Mouse (Mus musculus) heart, postnatal 10 days (tissue): ENCODE measurements around the gene Gif. TPM values are rescaled to one million over a fixed set of nuclear protein-coding genes. Genes with fewer than 3 reads are reported as not detected.

Source experiments
- DNase-seq, 2 experiments: peaks; one replicate each; pipeline ENCODE4 v3.0.0; 2021
- intact Hi-C: fragments of 180-260 bp; cut with DNase I; formaldehyde crosslinking; loops from one replicate; pipeline ENCODE4 v1.15.1; 2025
- total RNA-seq, 2 experiments: library from RNA; stranded (reverse); gene quantifications; 2 replicates each; pipeline ENCODE4 v1.2.3; 2021

Gene Gif
- total RNA-seq, result not detected

GRCm38 (mm10) chr19:11747298-11747697 is at the start of gene Gif:
TSS of gene Gif (plus strand) at chr19:11747554.
- intact Hi-C loops, result no loop called here
- no peak for DNase-seq

GRCm38 (mm10) chr19:11698342-11698741 is 49.0 kb upstream of the Gif start:
- DNase-seq, result no peak
- intact Hi-C loops, result no loop called here

GRCm38 (mm10) chr19:11712451-11712850 is 34.9 kb upstream of the Gif start:
- intact Hi-C loops, result no loop called here
- no peak for DNase-seq

DNA sequence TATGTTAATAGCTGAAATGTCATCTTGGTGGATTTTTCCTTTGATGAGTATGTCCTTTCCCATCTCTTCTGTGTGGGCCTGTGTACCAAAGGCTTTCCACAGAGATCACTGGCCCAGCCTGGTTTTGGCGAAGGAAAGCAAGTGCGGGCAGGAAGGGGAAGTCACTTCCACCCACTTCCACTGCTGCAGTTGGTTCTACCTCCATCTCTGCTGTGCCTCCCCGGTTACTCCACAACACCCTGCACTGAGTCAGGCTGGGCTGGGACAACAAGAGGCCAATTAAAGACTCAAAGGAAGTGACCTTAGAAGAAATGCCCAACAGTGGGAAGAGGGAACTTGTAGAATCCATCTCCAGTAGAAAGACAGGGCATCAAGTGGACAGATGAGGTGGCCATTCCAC is 27.3 kb upstream of the Gif start:
- intact Hi-C loops, result no loop called here
- no peak for DNase-seq

- intact Hi-C loops, result no loop called here
- DNase-seq, result no peak
These were observed 23.5 kb upstream of the Gif start for GRCm38 (mm10) chr19:11723870-11724269.

DNA sequence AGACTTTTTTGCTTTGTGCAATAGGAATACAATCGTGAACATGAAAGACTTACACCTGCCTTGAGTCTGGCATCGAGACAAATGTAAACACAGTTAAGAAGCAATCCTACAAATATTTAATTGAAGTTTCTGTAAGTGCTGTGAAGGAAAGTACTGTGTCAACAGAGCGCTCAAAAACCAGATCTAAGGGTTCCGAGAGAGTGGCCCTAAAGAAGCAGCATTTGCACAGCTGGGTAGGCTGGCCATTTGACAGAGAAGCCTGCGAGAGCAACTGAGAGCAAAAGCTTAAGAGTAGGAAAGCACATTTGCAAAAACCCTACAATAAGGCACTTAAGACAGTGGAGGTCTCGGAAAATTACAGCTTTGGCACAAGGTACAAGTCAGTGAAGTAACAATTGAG is 23.1 kb upstream of the Gif start:
- no peak for DNase-seq
- intact Hi-C loops, result no loop called here

- no peak for DNase-seq
- intact Hi-C loops, result no loop called here
These were observed 21.4 kb upstream of the Gif start for GRCm38 (mm10) chr19:11725915-11726314.

DNA sequence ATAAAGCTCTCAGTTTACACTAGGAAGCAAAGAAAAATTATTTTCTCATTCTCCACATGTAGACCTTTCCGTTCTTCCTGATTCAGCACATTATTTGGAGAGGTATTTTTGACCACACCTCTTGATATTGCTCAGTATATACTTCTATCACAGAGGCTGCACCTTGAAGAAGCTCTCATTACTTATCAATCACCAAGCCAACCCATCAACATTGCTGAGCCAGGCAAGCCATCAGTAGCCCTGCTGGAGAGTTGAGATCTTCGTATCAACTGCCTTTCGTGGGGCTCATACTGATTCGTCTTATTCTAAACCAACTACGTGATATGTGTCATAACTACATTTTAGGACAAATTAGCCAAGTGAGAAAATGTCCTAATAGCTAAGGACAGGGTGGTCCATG is 20.1 kb upstream of the Gif start:
- DNase-seq, result no peak
- intact Hi-C loops, result no loop called here

GRCm38 (mm10) chr19:11730278-11730677 is 17.1 kb upstream of the Gif start:
- no peak for DNase-seq
- intact Hi-C loops, result no loop called here

DNA sequence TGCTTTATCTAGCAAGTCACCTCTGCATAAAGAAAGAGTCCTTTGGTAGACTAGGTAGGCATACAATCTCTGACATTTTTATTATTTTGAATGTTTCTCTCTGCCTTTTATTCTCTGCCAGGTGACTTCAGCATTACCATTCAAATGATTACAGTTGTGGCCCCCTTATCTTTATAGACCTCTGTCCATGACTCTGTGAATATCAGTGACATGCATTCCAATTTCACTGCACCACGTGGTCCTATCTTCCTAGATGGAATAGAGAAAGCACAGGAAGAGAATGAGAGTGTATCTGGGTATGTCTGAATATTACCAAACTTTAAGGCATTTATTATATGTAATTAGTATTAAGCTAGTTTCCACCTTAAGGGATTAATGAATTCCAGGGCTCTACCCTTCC is 10.9 kb upstream of the Gif start:
- no peak for DNase-seq
- intact Hi-C loops, result no loop called here

DNA sequence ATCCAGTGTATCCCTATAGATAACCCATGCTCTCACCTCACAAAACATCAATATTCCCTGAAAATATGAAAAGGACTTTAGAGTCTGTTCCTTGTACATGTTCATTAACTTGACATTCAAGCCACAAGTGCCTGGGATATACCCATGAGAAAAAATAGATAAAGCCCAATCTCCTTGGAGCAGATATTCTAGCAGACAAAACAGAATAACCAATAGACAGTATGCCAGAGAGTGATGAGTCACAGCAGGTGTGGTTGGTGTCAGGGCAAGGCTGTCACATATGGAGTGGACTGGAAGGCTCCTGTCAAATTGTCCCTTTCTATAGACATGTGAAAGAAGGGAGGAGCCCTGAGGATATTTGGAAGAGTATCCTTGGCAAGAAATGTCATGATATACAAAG is 1.7 kb upstream of the Gif start:
- intact Hi-C loops, result no loop called here
- no peak for DNase-seq

- intact Hi-C loops, result loop anchor here (10.0 kb wide), 1 partner anchor 410 kb away; no protein-coding TSS in a partner anchor
These were observed 17.7 kb downstream of the Gif start for GRCm38 (mm10) chr19:11765059-11765458.

DNA sequence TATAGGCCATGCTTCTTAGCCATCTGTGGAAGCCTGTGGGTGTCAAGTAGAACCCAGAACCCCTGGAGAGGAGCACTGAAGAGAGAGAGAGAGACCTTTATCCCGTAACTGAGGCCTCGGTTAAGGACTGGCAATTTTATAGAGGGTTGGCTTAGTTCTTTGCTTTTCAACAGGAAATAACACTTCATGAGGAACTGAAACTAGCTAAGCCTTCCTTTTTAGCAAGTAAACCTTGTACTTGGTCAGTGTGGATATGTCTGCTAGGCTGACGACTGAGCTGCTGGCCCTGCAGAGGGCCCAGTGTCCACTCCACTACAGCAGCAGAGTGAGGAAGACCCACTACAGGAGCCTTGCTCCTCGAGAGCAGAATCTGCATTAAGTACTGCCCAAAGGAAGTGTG is 19.1 kb downstream of the Gif start:
- no peak for DNase-seq
- intact Hi-C loops, result loop anchor here (10.0 kb wide), 1 partner anchor 412 kb away; no protein-coding TSS in a partner anchor

More at GRCm38 (mm10) chr19:11765059-11765458, 17.7 kb downstream of the Gif start:
- DNase-seq, result no peak

GRCm38 (mm10) chr19:11768163-11768562 is 20.8 kb downstream of the Gif start:
- intact Hi-C loops, result loop anchor here (1.0 to 10.0 kb wide), 2 partner anchors 156 to 413 kb away; no protein-coding TSS in a partner anchor

GRCm38 (mm10) chr19:11769257-11769920 is 22.0 kb downstream of the Gif start:
- intact Hi-C loops, result loop anchor here (10.0 kb wide), 1 partner anchor 415 kb away; no protein-coding TSS in a partner anchor
- DNase-seq, result no peak

More at GRCm38 (mm10) chr19:11768163-11768562, 20.8 kb downstream of the Gif start:
- DNase-seq, result peak in 1 of 2 experiments; percentile 16

- peak; percentile 92 to 94 for DNase-seq
- intact Hi-C loops, result no loop called here
These were observed 23.0 kb downstream of the Gif start, which contains the start of gene Mrpl16 for GRCm38 (mm10) chr19:11770205-11770892. TSS of gene Mrpl16 (plus strand) at chr19:11770391.

- intact Hi-C loops, result loop anchor here (1.0 to 2.0 kb wide), 2 partner anchors 43 to 235 kb away; no protein-coding TSS in a partner anchor
- DNase-seq, result peak; percentile 61 to 83
These were observed 30.0 kb downstream of the Gif start for GRCm38 (mm10) chr19:11777191-11777865.

GRCm38 (mm10) chr19:11785409-11786154 is 38.2 kb downstream of the Gif start:
- intact Hi-C loops, result no loop called here
- DNase-seq, result no peak

GRCm38 (mm10) chr19:11787826-11788225 is 40.5 kb downstream of the Gif start:
- DNase-seq, result no peak
- intact Hi-C loops, result no loop called here

DNA sequence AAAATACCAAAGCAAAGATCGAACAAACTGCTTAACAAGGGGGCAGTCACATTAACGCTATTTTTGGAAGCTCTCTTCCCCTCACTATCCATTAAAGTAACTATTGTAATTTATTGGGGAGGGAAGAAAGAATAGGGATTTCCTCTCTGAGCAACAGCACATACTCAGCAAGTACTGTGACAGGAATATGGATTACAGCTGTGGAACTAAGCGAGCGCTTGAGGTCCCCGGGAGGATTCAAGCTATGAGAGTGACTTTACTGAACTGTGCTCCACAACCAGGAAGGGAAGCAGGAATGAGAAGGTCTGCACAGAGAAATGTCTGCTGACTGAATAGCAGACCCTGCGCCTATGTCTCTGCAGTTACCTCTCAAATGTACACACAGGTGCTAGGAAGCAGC is 41.5 kb downstream of the Gif start:
- intact Hi-C loops, result no loop called here
- no peak for DNase-seq

DNA sequence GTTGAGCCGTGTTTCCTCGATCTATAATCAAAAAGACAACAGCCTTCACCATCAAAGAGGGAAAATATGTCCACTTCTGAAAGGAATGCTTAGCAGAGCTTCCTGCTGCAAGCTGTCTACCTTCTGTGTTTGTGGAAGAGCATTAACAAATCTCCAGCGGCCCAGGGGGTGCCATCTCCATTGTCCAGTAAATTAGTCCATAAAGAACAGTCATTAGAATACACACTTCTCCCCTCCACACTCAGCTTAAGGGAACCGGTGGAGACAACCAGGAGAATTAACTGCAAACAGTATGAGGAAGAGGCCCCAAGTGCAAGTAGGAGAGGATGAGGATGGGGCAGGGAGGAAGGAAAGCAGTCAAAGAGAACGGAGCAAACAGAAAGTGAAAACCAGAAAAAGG is 44.5 kb downstream of the Gif start:
- no peak for DNase-seq
- intact Hi-C loops, result no loop called here
